Mouse (Mus musculus) stomach, embryonic 16.5 days (tissue): Measurements from ENCODE around the gene Atp6v0d1. TPM values are rescaled to one million over a fixed set of nuclear protein-coding genes. Genes with fewer than 3 reads are reported as not detected.
A peak's percentile ranks its signal among the peaks of the same experiment; 100 is the strongest.

Experiments
- ATAC-seq: fragments of 200-750 bp; cut with Nextera tagmentation; 2 replicates; pipeline ENCODE4 v1.8.0; 2017; ENCODE audit warnings: moderate number of reproducible peaks, moderate TSS enrichment; ENCODE audit not compliant: insufficient read depth, low FRiP score
- H3K27ac ChIP-seq: fragments of 300-500 bp; sonication (generic); 2 replicates; pipeline ENCODE4 v1.5.1; 2014; ENCODE audit warnings: low read length
- H3K27me3 ChIP-seq: fragments of 300-500 bp; sonication (generic); 2 replicates; pipeline ENCODE4 v1.6.1; 2014; ENCODE audit warnings: low read length, control low read depth, mixed read lengths; ENCODE audit not compliant: control insufficient read depth, insufficient read depth
- H3K36me3 ChIP-seq: fragments of 300-500 bp; sonication (generic); 2 replicates; pipeline ENCODE4 v1.6.1; 2014; ENCODE audit warnings: low read length; ENCODE audit not compliant: control insufficient read depth, insufficient read depth
- H3K4me1 ChIP-seq: fragments of 300-500 bp; sonication (generic); 2 replicates; pipeline ENCODE4 v1.6.1; 2014; ENCODE audit warnings: low read length, control low read depth, mixed read lengths; ENCODE audit not compliant: control insufficient read depth, insufficient read depth
- H3K4me2 ChIP-seq: fragments of 300-500 bp; sonication (generic); 2 replicates; pipeline ENCODE4 v1.6.1; 2014; ENCODE audit warnings: low read depth, low read length, mixed read lengths
- H3K4me3 ChIP-seq: fragments of 300-500 bp; sonication (generic); replicated peaks from 2 replicates; pipeline ENCODE4 v1.5.1; 2014; ENCODE audit warnings: mild to moderate bottlenecking, low read length
- H3K9ac ChIP-seq: fragments of 300-500 bp; sonication (generic); 2 replicates; pipeline ENCODE4 v1.6.1; 2014; ENCODE audit warnings: low read length
- H3K9me3 ChIP-seq: fragments of 300-500 bp; sonication (generic); replicated peaks from 2 replicates; pipeline ENCODE4 v1.6.1; 2016; ENCODE audit warnings: low read length, control low read depth; ENCODE audit not compliant: control insufficient read depth
- WGBS: fragments of 180-500 bp; shearing (Covaris S2); extraction: QIAGEN DNeasy Blood & Tissue Kit; methylation state at CpG from one replicate; pipeline ENCODE4 v1.1.7; 2014; 5-methylcytosine and 5-hydroxymethylcytosine counted together
- polyA plus RNA-seq: library from polyadenylated mRNA; unstranded; fragments of >200 nt; fragmentation: Nextera tagmentation; extraction: Ambion mirVana; gene quantifications from 2 replicates; pipeline ENCODE4 v1.2.1, GENCODE M21; 2015

Gene Atp6v0d1
- polyA plus RNA-seq, 1 experiment from 2014 or later: 83.5 TPM

GRCm38 (mm10) chr8:105493495-105493894 is 72.4 kb downstream of the Atp6v0d1 start:
- Histone ChIP-seq H3K27me3 (no peaks in the 10 kb centered on the region), H3K36me3 (no peaks in the 10 kb centered on the region), H3K4me1 (peaks cover 15% of the 10 kb centered on the region), H3K9ac (no peak overlapping the region), H3K9me3 (no peaks in the 10 kb centered on the region), H3K27ac (no peak overlapping the region), H3K4me2 (no peak overlapping the region), H3K4me3 (no peak overlapping the region)
- WGBS: 31% methylated on average over 3 of the region's 3 CpGs
- no peak for ATAC-seq

DNA sequence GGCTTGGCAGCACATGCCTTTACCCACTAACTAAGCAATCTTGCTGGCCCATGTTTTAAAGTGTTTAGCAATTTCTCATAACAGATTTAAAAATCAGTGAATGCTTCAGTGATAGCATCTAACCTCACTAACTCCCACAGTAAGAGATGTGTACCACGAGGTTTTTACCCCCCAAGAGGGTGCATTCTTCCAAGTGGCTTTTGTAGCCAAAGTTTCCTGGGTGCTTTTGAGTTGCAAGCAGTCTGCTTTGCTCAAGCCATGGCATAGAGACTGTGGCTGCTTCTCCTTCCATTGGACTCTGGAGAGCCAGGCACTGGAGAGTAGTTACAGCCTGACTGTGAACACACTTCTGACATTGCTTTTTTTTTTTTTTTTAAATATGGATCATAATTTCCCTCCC is 76.6 kb downstream of the Atp6v0d1 start:
- Histone ChIP-seq H3K4me1 (no peaks in the 10 kb centered on the region), H3K9ac (no peak overlapping the region), H3K27ac (no peak overlapping the region), H3K36me3 (0 out of 2 replicates have a peak, but pooled peaks cover 3% of the 10 kb centered on the region), H3K27me3 (no peaks in the 10 kb centered on the region), H3K4me3 (no peak overlapping the region), H3K4me2 (no peak overlapping the region), H3K9me3 (no peaks in the 10 kb centered on the region)
- whole genome bisulfite sequencing: 29% methylated on average over 1 of the region's 1 CpGs
- no peak for ATAC-seq

GRCm38 (mm10) chr8:105488082-105488481 is 77.8 kb downstream of the Atp6v0d1 start:
- Histone ChIP-seq H3K4me3 (no peak overlapping the region), H3K4me1 (no peaks in the 10 kb centered on the region), H3K9ac (no peak overlapping the region), H3K27ac (no peak overlapping the region), H3K27me3 (no peaks in the 10 kb centered on the region), H3K36me3 (0 out of 2 replicates have a peak, but pooled peaks cover 3% of the 10 kb centered on the region), H3K9me3 (no peaks in the 10 kb centered on the region), H3K4me2 (no peak overlapping the region)
- WGBS: 55% methylated on average over 3 of the region's 3 CpGs
- no peak for ATAC-seq

GRCm38 (mm10) chr8:105484392-105484791 is 81.5 kb downstream of the Atp6v0d1 start:
- H3K4me1 ChIP-seq: peaks cover 3% of the 10 kb centered on the region; the same call in 1 of the 2 replicates
- H3K4me3 ChIP-seq: no peak overlapping the region
- no peaks in the 10 kb centered on the region for H3K9me3 ChIP-seq
- no peak overlapping the region for H3K4me2 ChIP-seq
- no peaks in the 10 kb centered on the region for H3K27me3 ChIP-seq
- 0 out of 2 replicates have a peak, but pooled peaks cover 3% of the 10 kb centered on the region for H3K36me3 ChIP-seq
- H3K27ac ChIP-seq: no peak overlapping the region
- no peak overlapping the region for H3K9ac ChIP-seq
- WGBS: 36% methylated on average over 2 of the region's 2 CpGs
- ATAC-seq: no peak

- Histone ChIP-seq H3K4me1 (peaks cover 3% of the 10 kb centered on the region; the same call in 1 of the 2 replicates), H3K27ac (no peak overlapping the region), H3K9me3 (no peaks in the 10 kb centered on the region), H3K4me2 (no peak overlapping the region), H3K36me3 (0 out of 2 replicates have a peak, but pooled peaks cover 3% of the 10 kb centered on the region), H3K27me3 (no peaks in the 10 kb centered on the region), H3K4me3 (no peak overlapping the region), H3K9ac (no peak overlapping the region)
- ATAC-seq: 0 out of 2 replicates have a peak, but pooled peaks have one; percentile 14
- WGBS: 70% methylated on average over 3 of the region's 3 CpGs
These were observed 81.8 kb downstream of the Atp6v0d1 start for GRCm38 (mm10) chr8:105484030-105484368.

DNA sequence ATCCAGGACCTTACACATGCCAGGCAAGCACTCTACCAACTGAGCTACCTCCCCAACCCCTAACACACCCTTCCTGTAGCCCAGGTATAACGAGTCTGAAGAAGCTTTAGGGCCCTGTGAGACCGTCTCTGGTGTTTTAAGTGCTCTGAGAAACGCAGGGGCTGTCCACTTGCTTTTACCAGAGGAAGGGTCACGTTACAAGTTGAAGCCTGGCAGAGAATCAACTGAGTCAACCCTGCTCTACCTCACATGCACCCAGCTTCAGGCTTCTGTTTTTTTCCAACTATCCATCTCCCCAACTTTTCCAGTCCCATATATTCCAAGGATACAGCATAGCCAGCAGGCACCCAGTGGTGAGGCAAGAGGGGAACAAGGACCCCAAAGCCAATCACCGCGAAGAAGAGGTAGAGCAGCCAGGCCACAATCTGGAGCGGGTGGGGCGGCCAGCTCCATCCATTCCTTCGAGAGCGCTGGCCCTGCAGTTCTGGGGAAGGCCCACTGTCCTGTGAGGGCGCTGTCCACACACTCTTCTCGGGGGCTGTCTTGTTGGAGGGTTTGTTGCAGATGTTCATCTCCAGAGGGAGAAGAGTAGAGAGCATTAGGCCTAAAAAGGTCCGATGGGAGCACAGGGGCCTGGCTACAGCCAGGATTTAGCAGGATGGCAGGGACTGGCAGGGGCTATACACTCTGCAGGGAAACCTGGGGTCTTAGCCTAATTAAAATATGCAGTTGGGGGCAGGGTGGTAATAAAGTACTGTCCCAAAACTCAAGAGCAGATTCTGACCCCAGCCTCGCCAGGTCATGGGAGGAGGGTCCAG is 82.4 kb downstream of the Atp6v0d1 start:
- no peak overlapping the region for H3K4me3 ChIP-seq
- no peaks in the 10 kb centered on the region for H3K27me3 ChIP-seq
- H3K4me2 ChIP-seq: no peak overlapping the region
- WGBS: 40% methylated on average over 14 of the region's 14 CpGs
- peak; percentile 26; the same call in 1 of the 2 replicates for ATAC-seq
- 0 out of 2 replicates have a peak, but pooled peaks cover 3% of the 10 kb centered on the region for H3K36me3 ChIP-seq
- no peak overlapping the region for H3K9ac ChIP-seq
- H3K9me3 ChIP-seq: no peaks in the 10 kb centered on the region
- H3K27ac ChIP-seq: no peak overlapping the region
- peaks cover 3% of the 10 kb centered on the region; the same call in 1 of the 2 replicates for H3K4me1 ChIP-seq

DNA sequence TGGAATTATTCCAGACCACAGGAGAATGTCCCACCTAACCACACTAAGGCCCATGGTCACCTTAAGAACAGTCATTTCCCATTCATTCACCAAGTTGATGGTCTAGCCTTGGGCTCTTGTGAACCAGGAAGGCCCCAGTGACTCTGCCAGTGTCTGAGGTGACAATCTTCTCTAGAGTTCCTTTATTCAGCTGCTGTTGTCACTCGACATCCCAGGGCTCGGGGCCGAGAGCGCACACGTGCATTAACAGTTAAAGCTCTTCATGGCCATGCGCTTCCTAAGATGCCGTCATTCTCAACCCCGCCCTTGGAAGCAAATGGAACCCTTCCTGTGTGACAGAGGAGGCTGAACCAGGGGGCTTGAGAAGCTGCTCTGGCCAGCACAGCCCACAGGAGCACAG is 83.7 kb downstream of the Atp6v0d1 start:
- Histone ChIP-seq H3K4me3 (no peak overlapping the region), H3K4me1 (peaks cover 3% of the 10 kb centered on the region; the same call in 1 of the 2 replicates), H3K9me3 (no peaks in the 10 kb centered on the region), H3K9ac (no peak overlapping the region), H3K27ac (no peak overlapping the region), H3K4me2 (no peak overlapping the region), H3K27me3 (no peaks in the 10 kb centered on the region), H3K36me3 (0 out of 2 replicates have a peak, but pooled peaks cover 3% of the 10 kb centered on the region)
- no peak for ATAC-seq
- 74% methylated on average over 8 of the region's 8 CpGs for WGBS

GRCm38 (mm10) chr8:105481453-105481852 is 84.4 kb downstream of the Atp6v0d1 start:
- H3K27ac ChIP-seq: no peak overlapping the region
- H3K4me2 ChIP-seq: no peak overlapping the region
- no peak overlapping the region for H3K9ac ChIP-seq
- H3K4me3 ChIP-seq: no peak overlapping the region
- H3K9me3 ChIP-seq: no peaks in the 10 kb centered on the region
- H3K27me3 ChIP-seq: no peaks in the 10 kb centered on the region
- H3K36me3 ChIP-seq: 0 out of 2 replicates have a peak, but pooled peaks cover 3% of the 10 kb centered on the region
- peaks cover 3% of the 10 kb centered on the region; the same call in 1 of the 2 replicates for H3K4me1 ChIP-seq
- ATAC-seq: no peak
- WGBS: 74% methylated on average over 6 of the region's 6 CpGs

DNA sequence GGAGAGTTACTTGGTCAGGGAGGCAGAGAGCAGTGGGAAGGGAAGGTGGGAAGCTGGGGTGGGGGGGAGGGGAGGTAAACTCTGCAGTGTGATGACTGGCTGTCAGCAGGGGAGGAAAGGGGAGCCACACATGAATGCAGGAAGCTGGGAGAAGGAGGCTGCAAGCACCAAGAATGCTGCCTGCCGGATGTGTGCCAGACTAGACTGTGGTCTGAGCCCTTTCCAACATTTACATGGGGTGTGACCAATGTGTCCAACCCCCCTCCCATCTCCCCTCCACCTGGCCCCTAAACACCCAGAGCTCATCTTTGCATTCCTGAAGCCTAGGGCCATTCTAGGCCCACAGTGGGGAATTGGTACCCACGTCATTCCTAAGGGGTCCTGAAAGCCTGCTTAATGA is 84.8 kb downstream of the Atp6v0d1 start:
- WGBS: 39% methylated on average over 2 of the region's 2 CpGs
- Histone ChIP-seq H3K27ac (no peak overlapping the region), H3K4me3 (no peak overlapping the region), H3K36me3 (0 out of 2 replicates have a peak, but pooled peaks cover 3% of the 10 kb centered on the region), H3K4me2 (no peak overlapping the region), H3K9ac (no peak overlapping the region), H3K27me3 (no peaks in the 10 kb centered on the region), H3K9me3 (no peaks in the 10 kb centered on the region), H3K4me1 (peaks cover 3% of the 10 kb centered on the region; the same call in 1 of the 2 replicates)
- no peak for ATAC-seq
